Mouse (Mus musculus) kidney, adult 8-10 months (tissue): ENCODE measurements around the gene Ypel5.

Source experiments
- DNase-seq, 2 experiments: peaks; one replicate each; pipeline ENCODE4 v3.0.0; 2022

The Ypel5 gene

GRCm38 (mm10) chr17:72836158-72837115 lies at the start of gene Ypel5:
Ypel5 (plus strand) TSS chr17:72836453.
- DNase-seq, result peak; percentile 99 to 100

DNA sequence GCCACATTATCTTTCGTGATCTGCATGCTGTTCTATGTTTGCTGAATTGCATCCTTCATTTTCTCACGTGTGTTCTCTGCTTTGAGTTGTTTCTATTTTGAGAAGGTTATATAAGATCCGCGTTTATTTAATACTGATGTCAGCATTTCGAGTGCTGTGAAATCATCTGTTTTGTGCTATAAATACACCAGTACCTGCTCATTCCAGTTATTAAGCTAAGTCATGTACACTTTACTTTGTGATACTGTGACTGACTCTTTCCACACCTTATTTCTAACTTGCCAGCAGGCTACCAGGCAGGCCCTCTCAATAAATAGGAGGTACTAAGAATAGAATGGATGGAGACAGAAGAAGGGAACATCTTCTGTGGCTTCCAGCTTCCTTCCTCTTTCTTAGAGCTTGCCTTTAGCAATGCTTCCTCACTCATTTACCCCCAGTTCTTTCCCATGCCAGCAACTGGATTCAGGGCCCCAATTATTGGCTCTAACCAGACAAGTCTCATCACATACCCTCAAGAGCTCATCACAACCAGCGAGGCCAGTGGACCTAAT lies 48.3 kb upstream of the Ypel5 start:
- DNase-seq, result no peak

DNA sequence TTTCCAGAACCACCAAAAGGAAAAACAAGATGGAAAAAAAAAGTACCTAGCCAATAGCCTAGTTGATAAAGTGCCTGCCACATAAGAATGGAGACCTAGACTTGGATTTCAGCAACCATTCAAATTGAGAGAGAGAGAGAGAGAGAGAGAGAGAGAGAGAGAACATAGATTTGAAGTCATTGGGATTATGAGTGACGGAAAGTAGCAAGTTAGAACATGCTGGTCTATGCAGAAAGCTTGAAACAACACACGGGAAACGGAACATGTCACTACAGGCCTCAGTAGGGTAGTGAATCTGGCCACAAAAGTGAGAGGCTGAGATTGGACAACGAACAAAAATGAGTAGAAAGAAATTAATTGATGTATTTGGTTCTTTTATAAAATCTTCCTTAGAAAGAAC lies 43.0 kb upstream of the Ypel5 start:
- DNase-seq, result no peak

DNA sequence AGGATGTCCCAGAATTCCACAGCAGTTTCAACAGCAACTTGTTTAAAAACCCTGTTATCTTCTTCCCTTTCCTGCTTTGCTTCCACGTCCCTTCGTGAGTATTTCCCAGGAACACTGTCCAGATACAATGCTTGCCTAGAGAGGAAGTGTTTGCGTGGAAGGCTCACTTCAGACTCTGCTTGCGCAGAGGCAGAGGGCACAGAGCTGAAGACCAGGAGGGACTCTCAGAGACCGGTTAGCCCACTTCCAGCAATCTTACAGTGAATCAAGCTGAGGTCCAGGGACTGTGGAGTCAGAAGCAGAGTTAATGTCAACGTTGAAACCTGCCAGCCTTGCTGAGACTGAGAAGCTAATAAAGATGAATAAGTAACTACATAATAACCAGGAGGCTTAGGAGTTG lies 41.6 kb upstream of the Ypel5 start:
- DNase-seq, result no peak

DNA sequence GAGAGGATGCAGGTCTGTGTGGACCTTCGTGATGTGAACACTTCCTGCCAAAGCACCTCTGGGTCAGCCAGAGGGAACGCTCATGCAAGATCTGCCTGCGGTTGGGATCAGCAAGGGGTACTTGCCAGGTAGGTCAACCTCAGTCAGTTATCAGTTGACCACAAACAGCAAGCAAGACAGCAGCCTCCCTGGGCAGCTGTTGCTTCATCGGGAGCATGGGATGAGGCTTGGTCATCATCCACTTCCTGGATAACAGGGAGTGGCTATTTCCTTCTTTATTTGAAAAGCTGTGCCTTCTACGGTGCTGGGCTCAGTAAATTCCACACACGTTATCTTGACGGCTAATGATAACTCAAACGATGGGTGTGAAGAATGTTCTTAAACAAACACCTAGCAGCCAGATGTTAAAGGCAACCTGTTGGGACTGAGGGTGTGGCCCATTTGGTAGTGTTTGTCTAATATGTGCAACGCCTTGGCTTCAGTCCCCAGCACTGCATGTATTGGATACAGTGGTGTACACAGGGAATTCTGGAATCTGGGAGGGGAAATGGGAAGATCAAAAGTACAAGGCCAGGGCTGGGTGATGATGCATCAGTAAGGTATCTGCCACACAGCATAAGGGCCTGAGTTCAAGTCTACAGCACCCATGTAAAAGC lies 40.7 kb upstream of the Ypel5 start:
- DNase-seq, result no peak

- DNase-seq, result no peak
Measured at GRCm38 (mm10) chr17:72796506-72796905, 39.7 kb upstream of the Ypel5 start.

DNA sequence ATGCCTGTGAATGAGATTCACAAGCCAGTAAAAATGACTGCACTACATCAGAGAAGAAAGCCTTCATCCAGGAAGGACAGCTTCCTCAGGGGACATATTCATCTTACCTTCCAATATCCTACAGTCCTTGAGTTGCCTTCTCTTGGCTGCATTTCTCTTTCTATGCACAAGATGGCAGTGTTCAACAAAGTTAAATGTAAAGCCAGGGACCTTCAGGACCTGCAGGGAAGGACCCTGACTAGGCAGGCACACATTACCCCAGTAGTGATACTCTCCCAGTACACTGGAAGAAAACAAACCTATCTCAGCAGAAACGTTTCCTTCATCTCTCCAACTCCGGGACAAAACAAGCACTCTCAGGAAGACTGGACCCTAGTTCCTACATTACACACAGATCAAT lies 38.4 kb upstream of the Ypel5 start:
- DNase-seq, result peak; percentile 27 to 32

GRCm38 (mm10) chr17:72809942-72810654 lies 26.2 kb upstream of the Ypel5 start:
- DNase-seq, result no peak

GRCm38 (mm10) chr17:72813419-72814315 lies 22.6 kb upstream of the Ypel5 start:
- peak; percentile 22 to 66 for DNase-seq

DNA sequence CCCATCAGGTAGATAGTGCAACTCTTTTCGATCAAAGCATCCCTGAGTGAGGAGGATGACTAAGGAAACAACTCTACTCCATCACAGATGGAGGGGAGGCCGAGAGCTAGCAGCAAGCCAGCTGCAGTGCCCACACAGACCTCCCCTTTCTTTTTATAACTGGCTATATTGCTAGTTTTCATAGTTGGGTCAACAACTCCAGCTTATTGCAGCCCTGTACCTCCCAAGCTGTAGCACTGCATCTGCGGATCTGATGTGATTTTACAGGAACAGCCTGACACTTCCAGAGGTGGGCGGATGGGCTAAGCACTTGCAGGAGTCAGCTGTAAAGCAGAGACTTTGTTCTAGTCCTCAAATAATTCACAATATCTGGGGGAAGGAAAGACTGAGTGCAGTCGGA lies 18.7 kb upstream of the Ypel5 start:
- DNase-seq, result no peak

DNA sequence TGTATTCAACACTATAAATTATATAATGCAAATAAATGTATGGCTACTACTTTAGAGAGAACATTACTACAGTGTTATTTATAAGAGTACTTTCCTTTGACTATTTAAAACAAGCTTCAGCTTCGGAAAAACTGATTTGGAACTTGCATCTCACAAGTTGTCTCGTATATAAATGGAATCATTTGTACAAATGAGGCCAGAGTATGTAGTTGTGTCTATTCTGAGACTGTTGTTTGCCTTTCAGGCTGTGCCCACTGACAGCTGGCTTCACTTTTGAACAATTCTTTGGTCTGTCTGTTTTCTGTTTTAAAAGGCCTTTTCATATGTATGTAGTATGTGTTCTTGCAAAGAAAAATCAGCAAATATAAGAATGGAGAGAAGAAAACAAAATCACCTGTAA lies 16.5 kb upstream of the Ypel5 start:
- no peak for DNase-seq

DNA sequence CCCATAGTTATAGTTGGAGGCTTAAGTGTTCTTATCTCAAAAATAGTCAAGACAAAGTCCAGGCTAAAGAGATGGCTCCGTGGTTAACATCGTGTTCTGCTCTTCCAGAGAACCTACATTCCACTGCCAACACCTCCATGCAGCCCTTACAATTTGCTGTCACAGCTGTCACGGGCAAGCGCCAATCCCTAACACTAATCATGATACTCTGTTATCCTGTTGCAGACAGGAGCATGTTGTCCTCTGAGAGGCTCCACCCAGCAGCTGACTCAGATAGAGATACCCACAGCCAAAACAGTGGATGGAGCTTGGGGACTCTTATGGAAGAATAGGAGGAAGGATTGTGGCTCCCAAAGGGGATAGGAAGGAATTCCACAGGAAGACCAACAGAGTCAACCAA lies 15.8 kb upstream of the Ypel5 start:
- DNase-seq, result no peak

DNA sequence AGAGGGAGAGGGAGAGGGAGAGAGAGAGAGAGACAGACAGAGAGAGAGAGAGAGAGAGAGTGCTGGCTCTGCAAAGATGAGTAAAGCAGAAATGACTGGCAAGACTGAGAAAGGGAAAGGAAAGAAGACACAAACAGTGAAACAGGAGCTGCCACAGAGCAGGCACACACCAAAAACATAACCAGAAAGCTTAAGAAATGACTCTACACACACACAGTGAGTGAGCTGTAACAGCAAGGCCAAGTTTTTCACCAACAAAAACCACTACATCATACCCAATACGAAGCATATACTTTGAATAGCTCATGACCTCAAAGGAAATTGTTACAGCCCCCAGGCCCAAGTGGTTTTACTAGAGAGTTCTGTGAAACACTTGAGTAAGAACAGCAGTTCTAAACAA lies 14.3 kb upstream of the Ypel5 start:
- no peak for DNase-seq

DNA sequence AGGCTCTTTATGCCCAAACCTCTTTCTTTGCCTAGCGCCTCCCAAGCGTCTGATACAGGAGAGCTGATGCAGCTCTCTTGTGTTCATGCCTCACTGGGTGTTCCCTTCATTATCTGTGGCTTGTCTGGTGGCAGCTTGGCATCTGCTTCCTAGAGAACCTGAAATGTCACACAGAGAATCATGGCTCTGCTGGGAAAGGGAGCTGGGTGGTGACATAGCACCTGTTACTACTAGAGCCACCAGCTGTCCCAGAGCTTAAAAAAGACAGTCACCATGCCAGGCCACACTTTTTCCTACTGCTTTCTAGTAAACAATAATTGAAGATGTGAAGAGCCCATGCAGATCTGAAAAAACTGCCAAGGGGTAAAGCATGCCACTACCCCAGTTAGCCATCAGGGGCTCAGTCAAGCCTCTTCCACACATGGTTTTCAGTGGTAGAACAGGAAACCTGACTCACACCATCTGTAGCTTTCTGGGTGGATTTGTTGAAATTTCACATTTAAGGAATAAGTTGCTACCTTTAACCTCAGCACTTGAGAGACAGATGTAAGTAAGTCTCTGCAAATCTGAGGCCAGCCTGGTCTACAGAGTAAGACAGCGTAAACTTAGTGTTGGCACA lies 9.2 kb upstream of the Ypel5 start:
- no peak for DNase-seq

- peak in 1 of 2 experiments; percentile 50 for DNase-seq
Measured at GRCm38 (mm10) chr17:72828027-72828678, 8.1 kb upstream of the Ypel5 start.

- no peak for DNase-seq
Measured at GRCm38 (mm10) chr17:72828687-72829086, 7.6 kb upstream of the Ypel5 start.

DNA sequence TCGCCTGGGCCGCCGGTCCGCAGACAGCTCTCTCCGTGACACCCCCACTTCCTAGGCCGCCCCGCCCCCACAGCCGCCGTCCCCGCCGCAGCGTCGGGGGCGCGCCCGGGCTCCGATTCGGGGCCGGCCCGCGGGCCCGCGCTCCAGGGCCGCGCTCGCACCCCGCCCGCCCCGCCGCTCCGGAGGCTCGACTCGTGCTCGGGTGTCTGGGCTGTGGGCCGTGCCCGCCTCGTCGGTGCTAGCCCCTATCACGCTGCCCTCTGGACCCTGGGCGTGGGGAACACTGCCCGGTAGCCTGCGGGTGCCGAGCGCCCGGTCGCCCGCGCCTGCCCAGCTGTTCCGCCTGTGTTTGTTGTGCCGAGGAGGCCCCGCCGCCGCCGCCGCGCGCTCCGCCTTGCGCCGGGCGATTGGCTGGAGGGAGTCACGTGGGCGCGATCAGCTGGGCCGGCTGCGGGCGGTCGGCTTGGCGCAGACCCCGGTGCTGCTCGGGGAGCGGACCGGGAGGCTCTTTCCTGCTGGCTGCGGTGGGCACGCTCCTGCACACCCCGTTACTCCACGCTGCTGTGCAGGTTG lies 973 bp downstream of the Ypel5 start:
- peak; percentile 92 to 93 for DNase-seq

DNA sequence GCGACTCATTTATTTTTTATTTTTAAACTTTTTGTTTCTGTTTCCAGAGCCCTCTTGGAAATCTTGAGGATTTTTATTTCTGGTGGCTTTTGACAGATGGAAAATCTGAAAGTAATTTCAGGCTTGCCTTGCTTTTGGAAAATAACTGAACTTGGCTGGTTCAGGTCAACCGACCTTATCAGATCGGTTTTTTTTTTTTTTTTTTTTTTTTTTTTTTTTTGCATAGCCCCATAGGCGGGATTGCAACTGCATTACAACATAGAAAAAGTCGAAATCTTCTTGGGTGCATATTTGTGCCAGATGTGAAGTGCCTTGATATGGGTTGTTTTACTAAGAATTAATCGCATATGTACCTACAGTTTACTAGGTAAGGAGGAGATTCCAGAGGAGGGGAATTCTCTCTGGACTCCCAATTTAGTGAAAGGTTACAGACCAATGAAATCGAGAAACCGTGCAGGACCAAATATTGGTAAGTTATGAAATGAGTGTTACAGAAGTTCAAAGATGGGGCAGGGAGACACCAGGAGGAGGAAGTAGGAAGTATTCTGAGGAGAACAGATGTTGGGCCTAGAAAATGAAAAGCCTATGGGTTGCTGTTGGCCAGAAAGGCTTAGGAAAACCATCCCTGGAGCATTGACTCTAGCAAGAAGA lies 1.7 kb downstream of the Ypel5 start:
- no peak for DNase-seq

GRCm38 (mm10) chr17:72839000-72839399 lies 2.7 kb downstream of the Ypel5 start:
- DNase-seq, result no peak

DNA sequence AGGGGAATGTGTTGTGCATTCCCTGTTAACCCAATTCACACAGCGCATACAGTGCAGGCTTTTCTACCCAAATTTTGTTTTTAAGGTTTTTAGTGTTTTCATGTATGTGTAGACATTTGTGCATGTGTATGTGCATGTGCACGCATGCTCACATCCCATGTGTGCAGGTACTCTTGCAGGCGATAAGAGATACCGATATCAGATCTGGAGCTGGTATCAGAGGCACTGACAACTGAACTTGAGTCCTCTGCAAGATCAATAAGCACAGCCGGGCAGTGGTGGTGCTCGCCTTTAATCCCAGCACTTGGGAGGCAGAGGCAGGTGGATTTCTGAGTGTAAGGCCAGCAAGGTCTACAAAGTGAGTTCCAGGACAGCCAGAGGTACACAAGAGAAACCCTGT lies 8.1 kb downstream of the Ypel5 start:
- no peak for DNase-seq
